Mouse (Mus musculus) hindbrain, embryonic 11.5 days (tissue): Measurements from ENCODE around the gene Hs6st1. TPM values are rescaled to one million over a fixed set of nuclear protein-coding genes. Genes with fewer than 3 reads are reported as not detected.

Source experiments
- ATAC-seq: fragments of 200-750 bp; cut with Nextera tagmentation; 2 replicates; pipeline ENCODE4 v1.8.0; 2017; ENCODE audit warnings: mild to moderate bottlenecking, moderate TSS enrichment, moderate library complexity; ENCODE audit not compliant: low FRiP score
- DNase-seq: peaks from one replicate; pipeline ENCODE4 v3.0.0-alpha.2; 2015; ENCODE audit warnings: low spot score
- H3K27ac ChIP-seq: fragments of 300-500 bp; sonication (generic); 2 replicates; pipeline ENCODE4 v1.5.1; 2014; ENCODE audit warnings: mild to moderate bottlenecking, low read depth, low read length
- H3K27me3 ChIP-seq: fragments of 300-500 bp; sonication (generic); 2 replicates; pipeline ENCODE4 v1.6.1; 2014; ENCODE audit warnings: mild to moderate bottlenecking, low read length, moderate library complexity, mixed read lengths; ENCODE audit not compliant: control insufficient read depth, insufficient read depth
- H3K36me3 ChIP-seq: fragments of 300-500 bp; sonication (generic); 2 replicates; pipeline ENCODE4 v1.6.1; 2014; ENCODE audit warnings: mild to moderate bottlenecking, low read length, moderate library complexity, mixed read lengths; ENCODE audit not compliant: control insufficient read depth, insufficient read depth
- H3K4me1 ChIP-seq: fragments of 300-500 bp; sonication (generic); replicated peaks from 2 replicates; pipeline ENCODE4 v1.6.1; 2014; ENCODE audit warnings: low read length, mixed read lengths; ENCODE audit not compliant: control insufficient read depth, insufficient read depth
- H3K4me2 ChIP-seq: fragments of 300-500 bp; sonication (generic); replicated peaks from 2 replicates; pipeline ENCODE4 v1.6.1; 2014; ENCODE audit warnings: mild to moderate bottlenecking, low read depth, low read length
- H3K4me3 ChIP-seq: fragments of 300-500 bp; sonication (generic); 2 replicates; pipeline ENCODE4 v1.5.1; 2014; ENCODE audit warnings: low read depth, low read length
- H3K9ac ChIP-seq: fragments of 300-500 bp; sonication (generic); 2 replicates; pipeline ENCODE4 v1.6.1; 2014; ENCODE audit warnings: low read depth, low read length
- H3K9me3 ChIP-seq: fragments of 300-500 bp; sonication (generic); 2 replicates; pipeline ENCODE4 v1.6.1; 2016; ENCODE audit warnings: low read length; ENCODE audit not compliant: control insufficient read depth
- WGBS: fragments of 180-500 bp; shearing (Covaris S2); extraction: QIAGEN DNeasy Blood & Tissue Kit; methylation state at CpG from one replicate; pipeline ENCODE4 v1.1.7; 2014; 5-methylcytosine and 5-hydroxymethylcytosine counted together
- polyA plus RNA-seq: library from polyadenylated mRNA; unstranded; fragments of >200 nt; fragmentation: Nextera tagmentation; extraction: Ambion mirVana; gene quantifications from 2 replicates; pipeline ENCODE4 v1.2.1, GENCODE M21; 2014

Hs6st1 gene
- polyA plus RNA-seq, 1 experiment from 2014 or later = 10.7 TPM

- Histone ChIP-seq H3K9me3 (no peaks in the 10 kb centered on the region), H3K4me2 (no peak overlapping the region), H3K4me1 (no peaks in the 10 kb centered on the region), H3K4me3 (no peak overlapping the region), H3K27ac (no peak overlapping the region), H3K9ac (no peak overlapping the region), H3K36me3 (no peaks in the 10 kb centered on the region), H3K27me3 (no peaks in the 10 kb centered on the region)
- 94% methylated on average over 3 of the region's 3 CpGs for WGBS
- DNase-seq = no peak
- ATAC-seq = no peak
These were observed 50.8 kb downstream of the Hs6st1 start for GRCm38 (mm10) chr1:36118958-36119357.

DNA sequence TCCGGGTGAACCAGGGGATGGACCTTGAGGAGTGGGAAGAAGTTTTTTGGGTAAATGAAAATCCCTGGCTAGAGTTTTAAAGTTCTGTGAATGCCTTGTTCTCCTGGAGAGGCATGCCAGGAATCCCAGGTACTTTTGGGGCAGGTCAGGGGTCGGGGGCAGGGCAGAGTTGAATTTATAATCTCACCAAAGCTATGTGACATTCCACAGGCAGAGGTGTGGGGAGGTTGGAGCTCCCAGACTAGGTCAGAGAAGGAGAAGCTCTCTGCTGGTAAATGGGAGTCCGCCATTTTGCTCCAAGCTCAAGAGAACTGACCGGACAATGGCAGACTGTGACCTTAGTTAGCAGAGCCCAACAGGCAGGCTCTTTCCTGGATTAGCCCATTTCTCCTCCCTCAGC lies 51.2 kb downstream of the Hs6st1 start:
- 87% methylated on average over 4 of the region's 4 CpGs for WGBS
- Histone ChIP-seq H3K9ac (no peak overlapping the region), H3K36me3 (no peaks in the 10 kb centered on the region), H3K4me1 (no peaks in the 10 kb centered on the region), H3K27me3 (no peaks in the 10 kb centered on the region), H3K27ac (no peak overlapping the region), H3K4me2 (no peak overlapping the region), H3K4me3 (no peak overlapping the region), H3K9me3 (no peaks in the 10 kb centered on the region)
- DNase-seq = no peak
- ATAC-seq = no peak

- no peak overlapping the region for H3K9ac ChIP-seq
- no peak overlapping the region for H3K4me2 ChIP-seq
- no peaks in the 10 kb centered on the region for H3K4me1 ChIP-seq
- H3K4me3 ChIP-seq = no peak overlapping the region
- DNase-seq (no peak), ATAC-seq (no peak)
- H3K36me3 ChIP-seq = no peaks in the 10 kb centered on the region
- no peak overlapping the region for H3K27ac ChIP-seq
- 89% methylated on average over 8 of the region's 8 CpGs for WGBS
- no peaks in the 10 kb centered on the region for H3K9me3 ChIP-seq
- H3K27me3 ChIP-seq = no peaks in the 10 kb centered on the region
These were observed 53.0 kb downstream of the Hs6st1 start for GRCm38 (mm10) chr1:36121172-36121571.

DNA sequence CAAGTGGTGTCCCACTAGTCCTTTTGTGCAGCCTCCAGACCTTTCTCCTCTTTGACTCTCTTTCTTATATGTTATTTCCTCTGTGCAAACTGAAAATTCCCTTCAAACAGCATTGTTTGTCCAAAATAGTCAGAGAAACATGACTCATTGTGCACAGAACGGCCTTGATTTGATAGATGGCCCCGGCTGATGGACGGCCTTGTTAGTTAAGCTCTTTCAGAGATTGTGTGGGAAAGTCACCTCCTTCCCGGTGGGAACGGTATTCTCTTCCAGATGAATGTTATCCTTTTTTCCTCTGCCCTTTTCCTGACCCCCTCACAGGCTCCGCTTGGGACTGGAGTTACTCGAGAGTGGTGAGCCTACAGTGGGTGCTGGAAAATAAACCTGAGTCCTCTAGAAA lies 56.9 kb downstream of the Hs6st1 start:
- no peak overlapping the region for H3K4me3 ChIP-seq
- no peak overlapping the region for H3K27ac ChIP-seq
- no peak overlapping the region for H3K9ac ChIP-seq
- ATAC-seq (no peak), DNase-seq (no peak)
- WGBS = 55% methylated on average over 7 of the region's 7 CpGs
- H3K9me3 ChIP-seq = no peaks in the 10 kb centered on the region
- H3K4me2 ChIP-seq = no peak overlapping the region
- H3K27me3 ChIP-seq = no peaks in the 10 kb centered on the region
- no peaks in the 10 kb centered on the region for H3K4me1 ChIP-seq
- no peaks in the 10 kb centered on the region for H3K36me3 ChIP-seq

GRCm38 (mm10) chr1:36129126-36129525 lies 60.9 kb downstream of the Hs6st1 start:
- Histone ChIP-seq H3K4me3 (no peak overlapping the region), H3K4me2 (no peak overlapping the region), H3K4me1 (no peaks in the 10 kb centered on the region), H3K27ac (no peak overlapping the region), H3K9ac (no peak overlapping the region), H3K9me3 (no peaks in the 10 kb centered on the region), H3K27me3 (no peaks in the 10 kb centered on the region), H3K36me3 (no peaks in the 10 kb centered on the region)
- no peak for DNase-seq
- no peak for ATAC-seq
- WGBS = 78% methylated on average over 4 of the region's 4 CpGs

DNA sequence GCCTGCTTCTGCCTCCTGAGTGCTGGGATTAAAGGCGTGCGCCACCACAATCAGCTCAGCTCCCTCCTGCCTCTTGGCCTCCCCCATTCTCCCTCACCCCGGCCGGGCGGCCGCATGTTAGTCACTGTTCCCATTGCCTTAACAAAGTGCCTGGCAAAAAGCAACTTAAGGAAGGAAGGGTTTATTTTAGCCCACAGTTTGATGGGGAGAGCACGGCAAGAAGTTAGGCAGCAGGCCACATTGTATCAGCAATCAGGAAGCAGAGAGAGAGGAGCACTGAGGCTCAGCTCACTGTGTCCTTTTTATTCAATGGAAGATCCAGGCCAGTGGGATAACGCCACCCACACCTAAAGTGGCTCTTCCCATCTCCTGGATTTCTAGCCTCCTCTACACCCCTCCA lies 61.7 kb downstream of the Hs6st1 start:
- 95% methylated on average over 8 of the region's 8 CpGs for WGBS
- ATAC-seq = no peak
- Histone ChIP-seq H3K4me1 (no peaks in the 10 kb centered on the region), H3K9me3 (no peaks in the 10 kb centered on the region), H3K36me3 (no peaks in the 10 kb centered on the region), H3K4me2 (no peak overlapping the region), H3K9ac (no peak overlapping the region), H3K4me3 (no peak overlapping the region), H3K27ac (no peak overlapping the region), H3K27me3 (no peaks in the 10 kb centered on the region)
- DNase-seq = no peak

GRCm38 (mm10) chr1:36130307-36131035 lies 62.3 kb downstream of the Hs6st1 start:
- Histone ChIP-seq H3K9me3 (no peaks in the 10 kb centered on the region), H3K36me3 (no peaks in the 10 kb centered on the region), H3K4me2 (no peak overlapping the region), H3K4me3 (no peak overlapping the region), H3K9ac (no peak overlapping the region), H3K27me3 (no peaks in the 10 kb centered on the region), H3K4me1 (no peaks in the 10 kb centered on the region), H3K27ac (no peak overlapping the region)
- ATAC-seq = no peak
- no peak for DNase-seq
- 94% methylated on average over 4 of the region's 4 CpGs for WGBS

DNA sequence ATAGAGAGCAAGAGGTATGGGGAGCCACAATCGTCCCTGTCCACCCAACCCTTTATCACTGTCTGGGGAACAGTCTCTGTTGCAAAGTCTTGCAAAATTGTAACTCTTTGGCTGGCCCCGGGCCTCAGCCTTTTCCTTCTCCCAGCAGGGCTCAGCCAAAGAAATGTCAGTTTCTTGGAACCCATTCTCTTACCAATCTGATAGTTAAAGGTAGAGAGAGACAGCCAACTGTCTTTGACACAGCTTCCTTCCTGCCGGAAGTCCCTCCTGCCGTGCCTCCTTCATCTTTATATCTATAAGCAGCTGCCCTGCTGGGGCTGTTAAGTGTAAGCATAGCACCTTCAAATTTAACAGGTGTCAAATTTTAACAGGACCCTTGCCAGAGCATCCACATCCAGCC lies 63.0 kb downstream of the Hs6st1 start:
- no peaks in the 10 kb centered on the region for H3K27me3 ChIP-seq
- 49% methylated on average over 4 of the region's 4 CpGs for WGBS
- H3K4me2 ChIP-seq = no peak overlapping the region
- no peaks in the 10 kb centered on the region for H3K36me3 ChIP-seq
- H3K9ac ChIP-seq = no peak overlapping the region
- H3K9me3 ChIP-seq = no peaks in the 10 kb centered on the region
- ATAC-seq = no peak
- no peak overlapping the region for H3K4me3 ChIP-seq
- H3K4me1 ChIP-seq = no peaks in the 10 kb centered on the region
- no peak overlapping the region for H3K27ac ChIP-seq
- DNase-seq = no peak

DNA sequence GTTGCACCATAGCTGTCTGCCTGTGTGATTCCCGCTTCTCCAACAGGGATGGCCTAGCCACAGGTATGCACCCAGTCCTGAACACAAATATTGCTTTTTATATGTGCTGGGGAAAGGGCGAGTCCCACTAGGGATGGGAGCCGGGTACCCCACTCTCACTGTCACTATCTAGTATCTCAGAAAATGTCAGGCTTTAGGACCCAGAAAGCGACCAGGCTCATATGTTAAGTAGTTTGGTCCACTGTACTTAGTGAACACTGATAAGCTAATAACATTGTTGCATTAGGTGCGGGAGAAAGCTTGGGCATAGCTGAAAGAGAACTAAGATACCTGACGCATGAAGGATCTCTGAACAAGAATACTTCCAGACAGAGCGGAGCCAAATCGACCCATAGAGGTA lies 63.6 kb downstream of the Hs6st1 start:
- Histone ChIP-seq H3K4me2 (no peak overlapping the region), H3K27me3 (no peaks in the 10 kb centered on the region), H3K9ac (no peak overlapping the region), H3K4me1 (no peaks in the 10 kb centered on the region), H3K27ac (no peak overlapping the region), H3K36me3 (no peaks in the 10 kb centered on the region), H3K9me3 (no peaks in the 10 kb centered on the region), H3K4me3 (no peak overlapping the region)
- 80% methylated on average over 8 of the region's 8 CpGs for WGBS
- ATAC-seq (no peak), DNase-seq (no peak)
